Mouse (Mus musculus) E14TG2a.4 (cell line): ENCODE results near the gene Fat3.

Source experiments
- H3K27me3 ChIP-seq: 2 replicates; pipeline ENCODE4 v1.6.1; 2014; ENCODE audit warnings: low read length, control low read depth; ENCODE audit not compliant: insufficient read depth
- H3K36me3 ChIP-seq: 2 replicates; pipeline ENCODE4 v1.6.1; 2014; ENCODE audit warnings: low read length, control low read depth; ENCODE audit not compliant: insufficient read depth
- H3K4me1 ChIP-seq: replicated peaks from 2 replicates; pipeline ENCODE4 v1.6.1; 2014; ENCODE audit warnings: low read depth, low read length, control low read depth
- H3K4me3 ChIP-seq: replicated peaks from 2 replicates; pipeline ENCODE4 v1.5.1; 2014; ENCODE audit warnings: mild to moderate bottlenecking, low read length
- H3K9me3 ChIP-seq: 2 replicates; pipeline ENCODE4 v1.6.1; 2014; ENCODE audit warnings: low read length, control low read depth
- CTCF ChIP-seq: conservative IDR thresholded peaks from 2 replicates; pipeline ENCODE4 v1.5.1; 2014; ENCODE audit warnings: low read length
- NANOG ChIP-seq: IDR thresholded peaks from 2 replicates; pipeline ENCODE4 v1.6.1; 2014; ENCODE audit warnings: borderline replicate concordance, low read length, mixed read lengths
- POU5F1 ChIP-seq: IDR thresholded peaks from 2 replicates; pipeline ENCODE4 v1.6.1; 2014; ENCODE audit warnings: low read length, borderline replicate concordance

Gene Fat3

DNA sequence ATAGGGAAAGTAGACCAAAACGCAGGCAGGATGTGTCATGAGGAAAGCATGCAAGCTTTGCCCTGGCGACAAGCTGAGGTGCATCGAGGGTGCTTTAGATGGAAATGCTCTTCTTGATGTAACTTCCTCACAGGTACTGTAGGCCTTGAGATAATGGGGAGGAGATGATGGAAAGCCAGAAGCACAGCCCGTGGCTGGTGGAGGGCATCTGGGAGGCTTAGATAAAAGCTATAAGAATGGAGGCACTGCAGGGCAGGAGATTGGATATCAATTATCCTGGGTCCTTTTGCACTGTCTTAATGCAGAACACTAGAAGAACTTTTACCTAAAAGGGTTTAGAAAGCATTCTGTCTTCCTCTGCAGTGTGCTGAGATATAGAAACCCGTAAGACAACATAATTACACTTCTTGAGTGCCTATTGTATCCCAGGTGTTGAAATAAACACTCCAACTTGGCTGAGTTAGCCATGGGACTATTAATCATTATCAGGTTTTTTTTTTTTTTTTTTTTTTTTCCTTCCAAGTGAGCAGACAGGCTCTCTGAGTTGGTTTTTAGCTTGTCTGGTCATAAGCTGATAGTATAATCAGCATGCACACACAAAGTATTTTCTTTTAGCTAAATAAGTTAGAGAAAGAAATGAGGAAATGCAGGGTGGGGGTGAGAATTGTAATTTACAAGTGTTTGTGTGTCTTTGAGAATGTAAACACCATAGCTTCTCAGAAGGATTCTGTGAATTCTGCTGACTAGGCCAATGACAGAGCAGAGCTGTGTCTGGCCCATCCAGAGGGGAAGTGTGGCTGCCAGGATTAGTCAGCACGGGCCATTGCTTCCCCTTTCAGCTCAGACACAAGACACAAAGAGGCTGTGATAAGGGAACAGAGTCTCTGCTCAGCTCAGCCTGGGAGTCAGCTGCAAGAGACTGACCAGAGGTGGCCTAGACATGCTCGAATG is 286.1 kb downstream of the Fat3 start:
- Histone ChIP-seq H3K36me3 (no peaks in the 10 kb centered on the region), H3K27me3 (no peaks in the 10 kb centered on the region), H3K9me3 (no peaks in the 10 kb centered on the region), H3K4me1 (no peaks in the 10 kb centered on the region), H3K4me3 (no peak overlapping the region)
- TF ChIP-seq POU5F1 (no peak), NANOG (no peak), CTCF (no peak)

DNA sequence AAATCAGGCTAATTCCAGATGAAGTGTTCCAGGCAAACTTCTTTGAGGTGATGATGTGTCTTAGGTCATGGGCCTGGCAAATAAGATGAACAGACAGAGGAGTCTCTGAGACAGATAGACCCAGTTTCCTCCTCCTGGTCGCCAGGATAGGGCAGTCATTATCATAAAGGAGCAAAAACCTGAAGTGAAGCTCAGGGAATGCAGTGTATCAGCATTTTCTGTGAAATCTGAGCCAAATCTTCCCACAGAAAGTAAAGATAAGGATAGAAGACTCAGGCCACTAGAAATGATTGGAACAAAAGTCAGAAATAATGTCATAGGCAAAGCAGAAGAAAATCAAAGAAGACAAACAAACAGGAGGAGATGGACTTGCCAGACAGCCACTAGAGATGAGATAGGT is 287.8 kb downstream of the Fat3 start:
- H3K4me3 ChIP-seq = no peak overlapping the region
- TF ChIP-seq NANOG (no peak), POU5F1 (no peak), CTCF (no peak)
- no peaks in the 10 kb centered on the region for H3K4me1 ChIP-seq
- H3K36me3 ChIP-seq = no peaks in the 10 kb centered on the region
- H3K27me3 ChIP-seq = no peaks in the 10 kb centered on the region
- H3K9me3 ChIP-seq = no peaks in the 10 kb centered on the region

DNA sequence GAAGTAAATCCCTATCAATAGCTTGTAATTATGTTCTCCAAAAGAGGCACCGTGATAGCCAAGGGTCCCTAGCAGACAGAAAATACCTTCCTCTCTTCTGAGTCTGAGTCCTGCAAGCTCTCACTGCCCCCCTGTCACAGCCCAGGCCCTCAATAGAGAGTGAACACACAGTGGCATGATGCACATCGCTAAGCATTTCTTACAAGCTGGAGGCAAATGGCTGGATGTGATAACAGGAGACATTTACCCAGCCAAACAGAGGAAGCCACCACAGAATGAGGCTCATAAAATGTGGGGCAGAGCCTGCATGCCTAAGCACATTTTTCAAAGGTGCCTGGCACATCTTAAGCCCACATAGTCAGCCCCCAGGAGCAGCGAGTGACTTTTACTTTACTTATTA is 288.5 kb downstream of the Fat3 start:
- no peak for TF ChIP-seq CTCF
- TF ChIP-seq NANOG = no peak
- no peak for TF ChIP-seq POU5F1

DNA sequence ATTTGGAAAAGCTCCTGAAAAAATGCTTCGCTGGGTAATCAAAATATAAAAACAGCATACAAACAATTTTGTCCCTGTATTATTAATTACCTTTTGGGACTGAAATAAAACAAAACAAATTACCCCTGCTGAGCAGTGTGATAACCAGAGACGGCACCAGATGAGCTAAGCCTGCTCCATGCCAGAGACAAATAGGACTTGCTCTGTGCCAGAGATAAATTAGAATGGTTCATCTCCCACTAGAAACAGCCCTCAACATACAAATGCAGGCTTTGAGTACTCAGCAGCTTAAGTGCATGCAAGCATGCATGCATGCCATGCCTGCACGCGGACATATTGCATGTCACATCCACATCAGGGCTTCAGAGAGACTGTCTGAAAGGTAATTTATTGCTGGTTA is 288.9 kb downstream of the Fat3 start:
- H3K9me3 ChIP-seq = no peaks in the 10 kb centered on the region
- no peaks in the 10 kb centered on the region for H3K4me1 ChIP-seq
- no peaks in the 10 kb centered on the region for H3K27me3 ChIP-seq
- H3K36me3 ChIP-seq = no peaks in the 10 kb centered on the region
- H3K4me3 ChIP-seq = no peak overlapping the region
- TF ChIP-seq NANOG (no peak), POU5F1 (no peak), CTCF (no peak)

More for the DNA sequence above, 288.5 kb downstream of the Fat3 start:
- no peaks in the 10 kb centered on the region for H3K9me3 ChIP-seq
- no peaks in the 10 kb centered on the region for H3K27me3 ChIP-seq
- H3K36me3 ChIP-seq = no peaks in the 10 kb centered on the region
- H3K4me3 ChIP-seq = no peak overlapping the region
- H3K4me1 ChIP-seq = no peaks in the 10 kb centered on the region

DNA sequence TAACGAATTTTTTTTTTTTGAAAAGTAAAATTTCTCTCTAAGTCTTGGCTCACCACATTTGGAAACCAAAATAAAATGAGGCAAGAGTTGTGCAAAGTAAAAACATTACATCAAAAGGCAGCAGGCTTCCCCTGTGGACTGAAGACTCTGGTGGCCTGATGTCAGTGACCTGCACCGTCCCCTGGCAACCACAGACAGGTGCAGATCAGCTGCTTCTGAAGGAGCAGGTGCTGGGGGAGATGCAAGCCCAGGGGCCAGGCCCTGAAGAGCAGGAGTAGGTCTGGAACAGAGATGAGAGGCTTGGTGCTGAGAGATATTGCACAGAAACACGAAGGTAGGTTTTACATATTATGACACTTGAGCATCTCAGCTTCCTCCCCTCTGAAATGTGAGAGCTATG is 289.6 kb downstream of the Fat3 start:
- Histone ChIP-seq H3K4me3 (no peak overlapping the region), H3K9me3 (no peaks in the 10 kb centered on the region), H3K27me3 (no peaks in the 10 kb centered on the region), H3K4me1 (no peaks in the 10 kb centered on the region), H3K36me3 (no peaks in the 10 kb centered on the region)
- no peak for TF ChIP-seq CTCF
- no peak for TF ChIP-seq POU5F1
- TF ChIP-seq NANOG = no peak

DNA sequence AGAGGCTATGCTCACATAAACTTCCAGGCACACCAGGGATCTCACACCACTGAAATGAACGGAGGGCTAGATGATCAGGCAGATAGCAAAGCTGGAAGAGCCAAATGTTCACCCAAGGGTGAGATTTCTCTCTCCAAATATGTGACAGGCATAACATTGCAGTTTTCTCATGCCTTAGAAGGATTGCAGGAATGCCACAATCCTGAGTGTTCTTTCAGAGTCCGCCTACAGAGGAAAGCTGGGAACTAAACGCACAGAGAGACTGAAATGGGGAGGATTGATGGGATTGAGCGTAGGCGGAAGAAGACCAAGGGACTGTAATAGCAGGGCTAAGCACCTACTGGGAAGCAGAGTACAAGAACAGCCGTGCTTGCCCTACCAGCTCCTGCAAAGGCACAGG is 298.8 kb downstream of the Fat3 start:
- no peaks in the 10 kb centered on the region for H3K27me3 ChIP-seq
- TF ChIP-seq NANOG (no peak), POU5F1 (no peak), CTCF (no peak)
- H3K9me3 ChIP-seq = no peaks in the 10 kb centered on the region
- H3K4me1 ChIP-seq = no peaks in the 10 kb centered on the region
- H3K4me3 ChIP-seq = no peak overlapping the region
- no peaks in the 10 kb centered on the region for H3K36me3 ChIP-seq

DNA sequence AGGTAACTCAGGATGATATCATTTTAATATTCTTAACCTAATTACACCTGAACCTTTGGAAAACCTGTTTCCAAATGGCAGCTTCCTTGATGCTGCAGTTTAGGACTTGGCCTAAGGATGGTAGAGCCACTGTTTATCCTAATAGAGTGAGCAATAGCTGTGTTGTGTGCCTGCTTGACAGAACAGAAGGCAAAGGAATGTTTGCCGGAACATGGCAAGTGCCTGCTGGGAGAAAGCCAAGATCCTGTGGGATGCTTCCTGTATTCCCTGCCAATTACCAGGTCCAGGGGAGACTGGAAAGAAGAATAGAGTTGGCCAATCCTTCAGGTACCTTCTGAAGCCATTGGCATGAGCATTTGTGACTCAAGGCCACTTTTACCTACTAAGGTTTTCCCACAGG is 300.1 kb downstream of the Fat3 start:
- H3K9me3 ChIP-seq = no peaks in the 10 kb centered on the region
- TF ChIP-seq POU5F1 = no peak
- no peak for TF ChIP-seq NANOG
- no peak for TF ChIP-seq CTCF

DNA sequence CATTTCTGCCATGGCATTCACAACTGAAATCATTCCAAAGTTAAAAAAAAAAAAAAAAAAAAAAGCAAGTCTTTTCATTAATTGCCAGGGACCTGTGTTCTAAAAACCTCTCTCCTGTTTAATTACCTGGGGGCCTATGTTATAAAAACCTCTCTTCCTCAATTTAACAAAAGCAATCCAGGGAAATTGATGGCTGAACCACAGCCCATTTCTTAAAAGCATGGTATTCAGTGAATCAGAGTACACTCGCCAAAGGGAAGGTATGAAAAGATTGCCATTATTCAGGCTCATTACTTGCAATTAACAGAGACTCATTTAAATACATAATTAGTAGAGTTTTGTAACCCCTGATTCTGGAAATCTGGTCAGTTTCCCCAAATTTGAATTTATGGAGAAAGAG is 314.6 kb downstream of the Fat3 start:
- TF ChIP-seq NANOG = no peak
- TF ChIP-seq POU5F1 = no peak
- TF ChIP-seq CTCF = no peak
- Histone ChIP-seq H3K36me3 (no peaks in the 10 kb centered on the region), H3K4me3 (no peak overlapping the region), H3K27me3 (no peaks in the 10 kb centered on the region), H3K4me1 (no peaks in the 10 kb centered on the region), H3K9me3 (no peaks in the 10 kb centered on the region)

More for the DNA sequence above, 300.1 kb downstream of the Fat3 start:
- Histone ChIP-seq H3K4me3 (no peak overlapping the region), H3K36me3 (no peaks in the 10 kb centered on the region), H3K27me3 (no peaks in the 10 kb centered on the region), H3K4me1 (no peaks in the 10 kb centered on the region)

DNA sequence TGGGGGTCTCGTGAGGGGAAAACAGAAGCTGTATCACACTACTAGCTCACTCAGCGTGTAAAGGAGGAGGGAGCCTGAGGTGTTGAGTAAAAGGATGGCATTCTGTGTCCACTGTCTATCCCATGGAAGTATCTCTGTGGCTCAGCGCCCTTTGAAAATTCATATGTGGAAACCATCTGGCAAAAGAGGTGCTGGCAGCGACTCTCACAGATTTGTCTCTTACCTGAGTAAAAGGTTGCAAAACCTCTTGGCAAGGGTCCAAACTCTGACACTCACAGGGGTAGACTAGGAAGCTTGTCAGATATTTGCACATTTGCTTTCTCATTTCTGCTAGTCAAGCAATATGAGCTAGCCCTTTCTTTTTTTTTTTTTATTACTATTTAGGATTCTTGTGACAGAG is 331.8 kb downstream of the Fat3 start:
- no peaks in the 10 kb centered on the region for H3K36me3 ChIP-seq
- TF ChIP-seq NANOG = no peak
- no peak for TF ChIP-seq CTCF
- no peak for TF ChIP-seq POU5F1

More for the DNA sequence above, 331.8 kb downstream of the Fat3 start:
- Histone ChIP-seq H3K9me3 (no peaks in the 10 kb centered on the region), H3K4me3 (no peak overlapping the region), H3K27me3 (no peaks in the 10 kb centered on the region), H3K4me1 (no peaks in the 10 kb centered on the region)
